Comparison of ENCODE assay signal across 20 mouse cellular contexts in the genomic region with DNA sequence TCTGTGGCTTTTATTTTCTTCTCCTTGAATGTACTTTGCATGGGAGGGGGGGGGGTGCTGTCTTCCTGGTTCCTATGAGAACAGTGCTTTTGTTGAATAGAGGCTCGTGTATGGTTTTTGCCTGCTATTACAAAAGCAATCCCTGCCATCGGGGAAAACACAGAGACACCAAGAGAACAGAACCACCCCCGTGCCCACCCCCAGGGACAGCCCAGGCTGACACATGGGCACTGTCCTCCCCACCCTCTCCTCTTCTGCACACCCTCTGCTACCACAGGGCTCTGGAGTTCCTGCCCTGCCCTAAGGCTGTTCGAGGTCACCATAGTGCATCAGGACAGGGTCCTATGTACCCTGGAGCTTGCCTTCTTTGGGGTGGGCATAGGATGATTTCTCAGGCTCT. TPM values are rescaled to one million over a fixed set of nuclear protein-coding genes. Genes with fewer than 3 reads are reported as not detected.
"Had no signal": no experiment of that assay in that cellular context is flagged by ENCODE, and none has a peak within 500 bp of the region (broad histone marks: within the 10 kb centered on the region; RNA-seq: fewer than 3 reads in every experiment).

No protein-coding gene starts in this region.

- H3K36me3 ChIP-seq: liver, embryonic 13.5 days had no signal

- H3K27ac ChIP-seq: left cerebral cortex, adult 2 months; liver, embryonic 13.5 days; stomach, postnatal 0 days had no signal

- ATAC-seq: intestine, embryonic 16.5 days had no signal

- H3K4me2 ChIP-seq: liver, embryonic 13.5 days; midbrain, embryonic 11.5 days had no signal

- H3K9me3 ChIP-seq: liver, embryonic 13.5 days had no signal

- DNase-seq: kidney, adult 18-20 months; kidney, adult 9 months; kidney, postnatal 14 days; kidney, postnatal 4 days; liver, embryonic 13.5 days; lung, adult 2 months; lung, postnatal 14 days; lung, postnatal 4 days; midbrain, embryonic 14.5 days; right cerebral cortex, postnatal 4 days; thymus, adult 2 months; thymus, postnatal 14 days; thymus, postnatal 4 days had no signal

- H3K4me3 ChIP-seq: left cerebral cortex, adult 2 months; liver, embryonic 13.5 days had no signal

- H3K9ac ChIP-seq: liver, embryonic 13.5 days had no signal

- H3K4me1 ChIP-seq: liver, embryonic 13.5 days had no signal

RNA-seq across cellular contexts. Expression of gene Dagla, which starts 29.8 kb away (rescaled TPM):
- total RNA-seq: megakaryocyte-erythroid progenitor cell, adult 5-6 weeks; neutrophil, adult 5-6 weeks had no signal

RNA-seq across cellular contexts. Expression of gene Syt7, which starts 54.4 kb away (rescaled TPM):
- total RNA-seq: megakaryocyte progenitor cell, adult 5-6 weeks; megakaryocyte-erythroid progenitor cell, adult 5-6 weeks; neutrophil, adult 5-6 weeks had no signal
